Comparison of ENCODE assay signal across 9 mouse cellular contexts in the genomic region with DNA sequence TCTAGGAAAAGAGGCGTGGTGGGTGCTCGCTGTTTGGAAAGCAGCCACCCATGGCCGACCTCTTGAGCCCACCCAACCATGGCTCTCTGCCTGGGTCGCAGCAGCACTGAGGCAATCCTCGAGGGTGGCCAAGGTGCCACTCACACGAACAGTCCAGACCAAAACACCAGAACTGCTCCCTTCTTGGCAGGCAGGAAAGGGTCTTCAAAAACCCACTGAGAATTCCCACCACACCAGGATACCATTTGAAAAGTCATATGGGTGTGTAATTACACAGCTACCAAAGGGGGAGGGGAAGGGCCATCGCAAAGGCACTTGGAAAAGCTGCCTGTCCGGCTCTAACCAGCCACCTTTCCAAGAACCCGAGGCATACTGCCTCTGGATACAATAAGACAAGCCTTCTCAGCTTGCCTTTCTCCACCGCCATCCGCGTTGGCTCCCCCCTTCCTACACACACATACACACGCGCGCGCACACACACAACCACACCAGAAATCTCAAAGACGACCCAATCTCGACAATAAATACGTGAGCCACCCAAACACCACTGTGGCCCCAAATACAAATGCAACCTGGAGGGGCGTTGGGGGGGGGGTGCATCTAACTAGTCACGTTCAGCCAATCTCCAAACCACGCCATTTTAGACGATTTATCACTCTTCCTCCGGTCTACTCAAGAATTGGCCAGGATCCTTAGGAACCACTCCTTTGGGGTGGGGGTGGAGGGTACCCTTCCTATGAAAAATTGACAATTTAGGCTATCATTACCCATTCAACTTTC. TPM values are rescaled to one million over a fixed set of nuclear protein-coding genes. Genes with fewer than 3 reads are reported as not detected.
A peak's percentile ranks its signal among the peaks of the same experiment; 100 is the strongest.
DNase-seq lines count a peak whose midpoint lies in the region; ATAC-seq and TF ChIP-seq lines count a peak whose summit lies in the region.
"Had no signal": no experiment of that assay in that cellular context is flagged by ENCODE, and none has a peak within 500 bp of the region (broad histone marks: within the 10 kb centered on the region; RNA-seq: fewer than 3 reads in every experiment).

No protein-coding gene starts in this region.

- peak overlapping the region; percentile 69 for H3K4me3 ChIP-seq in bone marrow macrophage, adult 2 months (ENCODE audit: insufficient read depth, low read length)
- peak overlapping the region; percentile 84 for H3K4me3 ChIP-seq in embryonic facial prominence, embryonic 15.5 days (replicated peaks)
- H3K4me3 ChIP-seq in heart, embryonic 14.5 days (ENCODE audit: control insufficient read depth in 1 of 2, insufficient read depth in 1 of 2, low read depth in 1 of 2, low read length in 2 of 2): peak overlapping the region; percentile 65 to 76
- peak overlapping the region; percentile 68 for H3K4me3 ChIP-seq in liver, embryonic 12.5 days
- peak overlapping the region; percentile 100 for H3K4me3 ChIP-seq in neural tube, embryonic 12.5 days

- H3K9me3 ChIP-seq in embryonic facial prominence, embryonic 15.5 days (replicated peaks): no peaks in the 10 kb centered on the region
- no peaks in the 10 kb centered on the region for H3K9me3 ChIP-seq in heart, embryonic 14.5 days (ENCODE audit: control insufficient read depth, low read length)
- H3K9me3 ChIP-seq in liver, embryonic 12.5 days (replicated peaks): no peaks in the 10 kb centered on the region
- no peaks in the 10 kb centered on the region for H3K9me3 ChIP-seq in neural tube, embryonic 12.5 days

- peak overlapping the region; percentile 92 for H3K27ac ChIP-seq in bone marrow macrophage, adult 2 months (ENCODE audit: insufficient read depth, low read depth, low read length)
- H3K27ac ChIP-seq in embryonic facial prominence, embryonic 15.5 days (replicated peaks): peak overlapping the region; percentile 99
- H3K27ac ChIP-seq in heart, embryonic 14.5 days (replicated peaks in 1 of 2; ENCODE audit: control insufficient read depth in 1 of 2, insufficient read depth in 1 of 2, low read depth in 2 of 2, low read length in 2 of 2): peak overlapping the region; percentile 93 to 96
- peak overlapping the region; percentile 84 for H3K27ac ChIP-seq in liver, embryonic 12.5 days
- H3K27ac ChIP-seq in neural tube, embryonic 12.5 days: peak overlapping the region; percentile 97

- DNase-seq in 416B (ENCODE audit: low read depth): peak; percentile 20
- peak; percentile 50 to 69 for DNase-seq in kidney, postnatal 25 days
- peak; percentile 62 for DNase-seq in telencephalon, adult 2 months (ENCODE audit: low read depth, low spot score)

- H3K27me3 ChIP-seq in embryonic facial prominence, embryonic 15.5 days: no peaks in the 10 kb centered on the region
- no peaks in the 10 kb centered on the region for H3K27me3 ChIP-seq in heart, embryonic 14.5 days (ENCODE audit: control insufficient read depth, insufficient read depth, low read length)
- H3K27me3 ChIP-seq in liver, embryonic 12.5 days (replicated peaks): peaks cover 70% of the 10 kb centered on the region
- no peaks in the 10 kb centered on the region for H3K27me3 ChIP-seq in neural tube, embryonic 12.5 days (replicated peaks)

- peak overlapping the region; percentile 99 for H3K9ac ChIP-seq in embryonic facial prominence, embryonic 15.5 days
- H3K9ac ChIP-seq in heart, embryonic 14.5 days (ENCODE audit: low read length): peak overlapping the region; percentile 97
- H3K9ac ChIP-seq in liver, embryonic 12.5 days: peak overlapping the region; percentile 82
- peak overlapping the region; percentile 100 for H3K9ac ChIP-seq in neural tube, embryonic 12.5 days

- peaks cover 6% of the 10 kb centered on the region; the same call in 1 of the 2 replicates for H3K36me3 ChIP-seq in embryonic facial prominence, embryonic 15.5 days
- H3K36me3 ChIP-seq in heart, embryonic 14.5 days (ENCODE audit: control insufficient read depth, insufficient read depth, low read length): peaks cover 34% of the 10 kb centered on the region
- H3K36me3 ChIP-seq in liver, embryonic 12.5 days: peaks cover 7% of the 10 kb centered on the region
- H3K36me3 ChIP-seq in neural tube, embryonic 12.5 days: peaks cover 19% of the 10 kb centered on the region
- H3K36me3 ChIP-seq: G1E had no signal

- H3K4me1 ChIP-seq in bone marrow macrophage, adult 2 months (ENCODE audit: control insufficient read depth, insufficient read depth, low read length): peaks cover 6% of the 10 kb centered on the region; the same call in 1 of the 2 replicates
- peaks cover 11% of the 10 kb centered on the region; the same call in 1 of the 2 replicates for H3K4me1 ChIP-seq in embryonic facial prominence, embryonic 15.5 days
- H3K4me1 ChIP-seq in heart, embryonic 14.5 days (ENCODE audit: control insufficient read depth in 2 of 2, insufficient read depth in 2 of 2, low read length in 2 of 2): 0 out of 4 replicates have a peak, but pooled peaks cover 0 to 9% of the 10 kb centered on the region in 2 experiments
- H3K4me1 ChIP-seq in liver, embryonic 12.5 days: peaks cover 46% of the 10 kb centered on the region
- H3K4me1 ChIP-seq in neural tube, embryonic 12.5 days: peaks cover 12% of the 10 kb centered on the region; the same call in 1 of the 2 replicates

- H3K4me2 ChIP-seq in embryonic facial prominence, embryonic 15.5 days (replicated peaks): peak overlapping the region; percentile 81
- peak overlapping the region; percentile 85 for H3K4me2 ChIP-seq in heart, embryonic 14.5 days (ENCODE audit: low read length)
- H3K4me2 ChIP-seq in liver, embryonic 12.5 days: peak overlapping the region; percentile 91
- 0 out of 2 replicates have a peak overlapping the region, but pooled peaks have one; percentile 14 for H3K4me2 ChIP-seq in neural tube, embryonic 12.5 days (replicated peaks)

- WGBS in embryonic facial prominence, embryonic 15.5 days: under 1% methylated on average over 24 of the region's 24 CpGs
- WGBS in heart, embryonic 14.5 days: under 1% methylated on average over 24 of the region's 24 CpGs
- WGBS in liver, embryonic 12.5 days (ENCODE audit: insufficient replicate concordance): 3% methylated on average over 24 of the region's 24 CpGs
- under 1% methylated on average over 24 of the region's 24 CpGs for WGBS in neural tube, embryonic 12.5 days

- TF ChIP-seq POLR2A in bone marrow macrophage, adult 2 months (IDR thresholded peaks at IDR 0.05; ENCODE audit: borderline replicate concordance, low read depth, low read length): no peak

- ATAC-seq in embryonic facial prominence, embryonic 15.5 days (ENCODE audit: insufficient number of reproducible peaks, low FRiP score, low TSS enrichment, low read depth): no peak
- no peak for ATAC-seq in heart, embryonic 14.5 days (ENCODE audit: insufficient number of reproducible peaks, insufficient read depth, low FRiP score, low read depth)
- ATAC-seq in liver, embryonic 12.5 days: no peak; the same call in 1 of the 2 replicates
- ATAC-seq in neural tube, embryonic 12.5 days (ENCODE audit: low FRiP score, low read depth): no peak

- no peak for TF ChIP-seq CTCF in bone marrow macrophage, adult 2 months (IDR thresholded peaks at IDR 0.05; ENCODE audit: low read depth, low read length)

RNA-seq across cellular contexts. Expression of a gene that starts 1.0 kb away (rescaled TPM):
- 332 and 341 TPM in 2 replicates for polyA plus RNA-seq in bone marrow macrophage, adult 2 months (2012; ENCODE audit: insufficient read depth, insufficient read length, missing spikeins)
- polyA plus RNA-seq in embryonic facial prominence, embryonic 15.5 days (2015; fragmentation: Nextera tagmentation; extraction: Ambion mirVana): 141 and 153 TPM in 2 replicates
- polyA plus RNA-seq in heart, embryonic 14.5 days (2014; fragmentation: Nextera tagmentation; extraction: Ambion mirVana): 92.2 and 96.5 TPM in 2 replicates
- 34.9 and 37.0 TPM in 2 replicates for polyA plus RNA-seq in liver, embryonic 12.5 days (2016; fragmentation: Nextera tagmentation; extraction: Ambion mirVana)
- polyA plus RNA-seq in neural tube, embryonic 12.5 days (2016; fragmentation: Nextera tagmentation; extraction: Ambion mirVana): 302 and 309 TPM in 2 replicates
- polyA plus RNA-seq: G1E had no signal

Comparison
In these comparisons a context has a peak if more than half of its experiments do, and no peak if none do; other contexts are left out.
1. H3K4me2 ChIP-seq: peak in every context shown above with its lines; median percentile 91 in liver, embryonic 12.5 days; 85 in heart, embryonic 14.5 days; 81 in embryonic facial prominence, embryonic 15.5 days; 14 in neural tube, embryonic 12.5 days.